Mouse (Mus musculus): ENCODE measurements around the gene Tdrd5.

DNA sequence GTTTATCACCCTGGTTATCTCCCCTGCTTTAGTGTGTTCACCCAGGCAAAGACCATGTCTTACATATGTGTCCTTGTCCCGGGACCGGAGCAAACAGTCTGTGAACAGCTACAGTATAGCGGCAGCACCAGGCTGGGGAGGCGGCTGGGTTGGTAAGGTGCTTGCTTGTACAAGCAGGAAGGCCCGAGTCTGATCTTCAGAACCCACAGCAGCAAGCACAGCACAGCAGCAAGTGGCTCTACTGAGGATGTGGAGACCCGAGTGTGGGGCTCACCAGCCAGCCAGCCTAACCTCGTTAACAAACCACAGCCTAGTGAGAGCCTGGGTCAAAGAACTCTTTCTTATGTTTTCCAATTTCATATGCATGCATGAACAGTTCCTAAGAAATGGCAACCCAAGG is 23.3 kb downstream of the Tdrd5 start:
- no peak for TF ChIP-seq CTCF (IDR thresholded peaks at IDR 0.05; ENCODE audit: low read depth, low read length)
- TF ChIP-seq POLR2A (IDR thresholded peaks at IDR 0.05; ENCODE audit: extremely low read depth, insufficient read depth, low read length), result no peak

Measured in liver, adult 2 months (tissue).